Mouse (Mus musculus) limb, embryonic 12.5 days (tissue): ENCODE measurements around the gene Ptgs2. TPM values are rescaled to one million over a fixed set of nuclear protein-coding genes. Genes with fewer than 3 reads are reported as not detected.

Experiments
- ATAC-seq: fragments of 200-750 bp; cut with Nextera tagmentation; 2 replicates; pipeline ENCODE4 v1.8.0; 2017; ENCODE audit warnings: low read depth, moderate TSS enrichment; ENCODE audit not compliant: insufficient number of reproducible peaks, insufficient read depth, low FRiP score, low TSS enrichment
- H3K27ac ChIP-seq: fragments of 300-500 bp; sonication (generic); 2 replicates; pipeline ENCODE4 v1.5.1; 2016; ENCODE audit warnings: mild to moderate bottlenecking, moderate library complexity
- H3K27me3 ChIP-seq: fragments of 300-500 bp; sonication (generic); 2 replicates; pipeline ENCODE4 v1.6.1; 2016; ENCODE audit warnings: mild to moderate bottlenecking, moderate library complexity
- H3K36me3 ChIP-seq: fragments of 300-500 bp; sonication (generic); 2 replicates; pipeline ENCODE4 v1.6.1; 2016; ENCODE audit warnings: mild to moderate bottlenecking, moderate library complexity
- H3K4me1 ChIP-seq: fragments of 300-500 bp; sonication (generic); replicated peaks from 2 replicates; pipeline ENCODE4 v1.6.1; 2016
- H3K4me2 ChIP-seq: fragments of 300-500 bp; sonication (generic); 2 replicates; pipeline ENCODE4 v1.6.1; 2016; ENCODE audit warnings: mild to moderate bottlenecking, moderate library complexity
- H3K4me3 ChIP-seq: fragments of 300-500 bp; sonication (generic); replicated peaks from 2 replicates; pipeline ENCODE4 v1.5.1; 2016; ENCODE audit warnings: mild to moderate bottlenecking
- H3K9ac ChIP-seq: fragments of 300-500 bp; sonication (generic); replicated peaks from 2 replicates; pipeline ENCODE4 v1.6.1; 2016; ENCODE audit warnings: mild to moderate bottlenecking, moderate library complexity
- H3K9me3 ChIP-seq: fragments of 300-500 bp; sonication (generic); 2 replicates; pipeline ENCODE4 v1.6.1; 2016; ENCODE audit warnings: mild to moderate bottlenecking, moderate library complexity
- WGBS: fragments of 180-500 bp; shearing (Covaris S2); methylation state at CpG from one replicate; pipeline ENCODE4 v1.1.7; 2016; 5-methylcytosine and 5-hydroxymethylcytosine counted together
- polyA plus RNA-seq: library from polyadenylated mRNA; unstranded; fragments of >200 nt; fragmentation: Nextera tagmentation; extraction: Ambion mirVana; gene quantifications from 2 replicates; pipeline ENCODE4 v1.2.1, GENCODE M21; 2016

Gene Ptgs2
- polyA plus RNA-seq, 1 experiment from 2014 or later = 0.06 TPM

- Histone ChIP-seq H3K27me3 (no peaks in the 10 kb centered on the region), H3K36me3 (no peaks in the 10 kb centered on the region), H3K27ac (no peak overlapping the region), H3K4me3 (no peak overlapping the region), H3K9me3 (no peaks in the 10 kb centered on the region), H3K4me1 (no peaks in the 10 kb centered on the region), H3K9ac (no peak overlapping the region), H3K4me2 (no peak overlapping the region)
- WGBS = 84% methylated on average over 2 of the region's 2 CpGs
- no peak for ATAC-seq
Measured at GRCm38 (mm10) chr1:150109591-150109990, 9.8 kb downstream of the Ptgs2 start.

DNA sequence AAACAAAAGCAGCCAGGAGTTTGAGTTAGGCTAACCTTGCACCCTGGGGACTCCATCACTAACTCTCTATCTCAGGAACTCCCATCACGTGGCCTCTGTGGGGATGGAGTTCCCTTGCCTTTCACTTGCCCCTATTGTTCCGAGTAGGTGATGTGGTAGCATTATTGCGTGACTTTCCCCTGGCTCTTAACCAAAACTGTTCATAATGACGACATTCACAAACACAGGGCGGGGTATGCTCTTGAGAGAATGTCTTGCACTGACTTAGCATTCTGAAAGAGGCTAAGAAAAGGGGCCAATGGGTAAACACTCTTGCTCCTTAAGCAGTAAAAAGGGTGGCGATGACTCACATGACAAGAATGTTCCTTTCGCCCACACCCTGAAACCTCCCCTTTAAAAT is 15.5 kb downstream of the Ptgs2 start:
- Histone ChIP-seq H3K4me1 (no peaks in the 10 kb centered on the region), H3K9me3 (no peaks in the 10 kb centered on the region), H3K4me2 (no peak overlapping the region), H3K9ac (no peak overlapping the region), H3K36me3 (no peaks in the 10 kb centered on the region), H3K27ac (no peak overlapping the region), H3K27me3 (no peaks in the 10 kb centered on the region), H3K4me3 (no peak overlapping the region)
- no peak for ATAC-seq
- 73% methylated on average over 7 of the region's 7 CpGs for WGBS

- no peak for ATAC-seq
- Histone ChIP-seq H3K9ac (no peak overlapping the region), H3K4me3 (no peak overlapping the region), H3K9me3 (no peaks in the 10 kb centered on the region), H3K4me2 (no peak overlapping the region), H3K36me3 (no peaks in the 10 kb centered on the region), H3K4me1 (no peaks in the 10 kb centered on the region), H3K27me3 (no peaks in the 10 kb centered on the region), H3K27ac (no peak overlapping the region)
- 85% methylated on average over 5 of the region's 5 CpGs for WGBS
Measured at GRCm38 (mm10) chr1:150118352-150118751, 18.5 kb downstream of the Ptgs2 start.

DNA sequence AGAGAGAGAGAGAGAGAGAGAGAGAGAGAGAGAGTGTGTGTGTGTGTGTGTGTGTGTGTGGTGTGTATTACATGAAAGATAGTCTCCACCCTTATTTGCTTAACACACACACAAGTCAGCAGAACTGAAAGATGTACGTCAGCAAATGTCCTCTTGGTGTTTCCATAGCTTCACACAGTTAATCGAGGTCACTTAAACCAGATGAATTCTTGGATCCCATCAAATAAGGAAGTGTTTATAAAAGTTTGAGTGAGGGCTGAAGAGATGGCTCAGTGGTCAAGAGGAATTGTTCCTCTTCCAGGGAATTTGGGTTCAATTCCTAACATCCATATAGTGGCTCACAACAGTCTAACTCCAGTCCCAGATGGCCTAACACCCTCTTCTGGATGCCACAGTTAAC is 25.7 kb downstream of the Ptgs2 start:
- 90% methylated on average over 2 of the region's 2 CpGs for WGBS
- no peak for ATAC-seq
- no peaks in the 10 kb centered on the region for H3K27me3 ChIP-seq

GRCm38 (mm10) chr1:150130070-150130469 is 30.2 kb downstream of the Ptgs2 start:
- WGBS = 86% methylated on average over 6 of the region's 6 CpGs
- Histone ChIP-seq H3K27me3 (no peaks in the 10 kb centered on the region), H3K4me1 (no peaks in the 10 kb centered on the region; the same call in 1 of the 2 replicates)

More for the DNA sequence above, 25.7 kb downstream of the Ptgs2 start:
- Histone ChIP-seq H3K4me2 (no peak overlapping the region), H3K9me3 (0 out of 2 replicates have a peak, but pooled peaks cover 6% of the 10 kb centered on the region), H3K36me3 (no peaks in the 10 kb centered on the region), H3K9ac (no peak overlapping the region), H3K27ac (no peak overlapping the region), H3K4me1 (no peaks in the 10 kb centered on the region; the same call in 1 of the 2 replicates), H3K4me3 (no peak overlapping the region)

GRCm38 (mm10) chr1:150130586-150131275 is 30.9 kb downstream of the Ptgs2 start:
- H3K27me3 ChIP-seq = no peaks in the 10 kb centered on the region
- H3K4me3 ChIP-seq = no peak overlapping the region
- H3K9me3 ChIP-seq = 0 out of 2 replicates have a peak, but pooled peaks cover 6% of the 10 kb centered on the region
- H3K36me3 ChIP-seq = no peaks in the 10 kb centered on the region
- no peak overlapping the region for H3K4me2 ChIP-seq
- no peak overlapping the region for H3K9ac ChIP-seq
- no peak overlapping the region for H3K27ac ChIP-seq
- H3K4me1 ChIP-seq = no peaks in the 10 kb centered on the region; the same call in 1 of the 2 replicates
- no peak for ATAC-seq
- 54% methylated on average over 5 of the region's 5 CpGs for WGBS

More at GRCm38 (mm10) chr1:150130070-150130469, 30.2 kb downstream of the Ptgs2 start:
- Histone ChIP-seq H3K9me3 (0 out of 2 replicates have a peak, but pooled peaks cover 6% of the 10 kb centered on the region), H3K36me3 (no peaks in the 10 kb centered on the region), H3K4me3 (no peak overlapping the region), H3K9ac (no peak overlapping the region), H3K27ac (no peak overlapping the region), H3K4me2 (no peak overlapping the region)
- ATAC-seq = no peak

DNA sequence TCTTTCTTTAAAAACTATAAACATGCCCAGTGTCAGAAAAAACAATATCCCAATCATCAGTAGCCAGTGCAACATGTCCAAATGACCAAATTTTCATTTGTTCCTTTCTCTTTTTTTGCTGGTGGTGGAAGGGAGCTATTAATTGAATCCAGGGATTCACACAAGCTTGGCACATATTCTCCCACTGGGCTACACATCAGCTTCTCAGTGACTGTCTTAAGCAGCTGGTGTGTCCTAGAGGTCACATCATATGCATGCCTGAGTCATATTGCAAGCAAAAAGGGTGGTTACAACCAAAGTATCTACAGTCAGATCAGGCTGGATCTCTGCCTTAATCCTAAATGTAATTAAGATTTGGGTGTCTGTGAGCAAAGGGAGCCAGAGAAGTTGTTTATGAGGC is 35.5 kb downstream of the Ptgs2 start:
- no peaks in the 10 kb centered on the region for H3K9me3 ChIP-seq
- ATAC-seq = no peak
- no peak overlapping the region for H3K4me3 ChIP-seq
- no peaks in the 10 kb centered on the region for H3K36me3 ChIP-seq
- H3K27me3 ChIP-seq = no peaks in the 10 kb centered on the region
- H3K27ac ChIP-seq = no peak overlapping the region
- H3K9ac ChIP-seq = no peak overlapping the region
- H3K4me1 ChIP-seq = no peaks in the 10 kb centered on the region; the same call in 1 of the 2 replicates
- no peak overlapping the region for H3K4me2 ChIP-seq

- Histone ChIP-seq H3K4me1 (no peaks in the 10 kb centered on the region), H3K27me3 (no peaks in the 10 kb centered on the region), H3K9me3 (no peaks in the 10 kb centered on the region), H3K36me3 (no peaks in the 10 kb centered on the region), H3K9ac (no peak overlapping the region), H3K4me3 (no peak overlapping the region), H3K4me2 (no peak overlapping the region), H3K27ac (no peak overlapping the region)
- ATAC-seq = no peak
- WGBS = 88% methylated on average over 9 of the region's 9 CpGs
Measured at GRCm38 (mm10) chr1:150139730-150140129, 39.9 kb downstream of the Ptgs2 start.

DNA sequence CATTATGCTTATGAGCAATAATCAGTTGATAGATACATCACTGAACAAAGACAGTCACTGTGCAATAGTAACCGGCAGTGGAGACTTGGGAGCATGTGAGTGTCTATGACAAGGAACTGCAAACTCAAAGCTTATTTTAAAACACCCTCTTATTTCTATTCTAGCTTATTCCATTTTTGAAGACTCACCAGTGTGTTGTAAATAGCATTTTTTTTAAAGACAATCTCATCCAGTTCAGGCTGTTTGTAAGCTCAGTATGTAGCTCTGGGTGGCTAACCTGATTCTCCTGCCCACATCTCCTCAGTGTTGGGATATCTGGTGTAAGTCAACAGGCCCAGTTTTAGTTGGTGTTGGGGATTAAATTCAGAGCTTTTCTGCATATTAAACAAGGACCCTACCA is 42.1 kb downstream of the Ptgs2 start:
- H3K4me3 ChIP-seq = no peak overlapping the region
- H3K27me3 ChIP-seq = no peaks in the 10 kb centered on the region
- no peak for ATAC-seq
- no peak overlapping the region for H3K4me2 ChIP-seq
- no peak overlapping the region for H3K27ac ChIP-seq
- H3K36me3 ChIP-seq = no peaks in the 10 kb centered on the region
- no peaks in the 10 kb centered on the region for H3K4me1 ChIP-seq
- H3K9ac ChIP-seq = no peak overlapping the region
- 82% methylated on average over 1 of the region's 1 CpGs for WGBS
- no peaks in the 10 kb centered on the region for H3K9me3 ChIP-seq

- ATAC-seq = no peak
- Histone ChIP-seq H3K36me3 (no peaks in the 10 kb centered on the region), H3K4me3 (no peak overlapping the region), H3K4me1 (no peaks in the 10 kb centered on the region), H3K4me2 (no peak overlapping the region), H3K9ac (no peak overlapping the region), H3K27me3 (no peaks in the 10 kb centered on the region), H3K9me3 (no peaks in the 10 kb centered on the region), H3K27ac (no peak overlapping the region)
- 82% methylated on average over 1 of the region's 1 CpGs for WGBS
Measured at GRCm38 (mm10) chr1:150143578-150143977, 43.7 kb downstream of the Ptgs2 start.

- 93% methylated on average over 8 of the region's 8 CpGs for WGBS
- no peaks in the 10 kb centered on the region for H3K27me3 ChIP-seq
- H3K4me2 ChIP-seq = no peak overlapping the region
- ATAC-seq = no peak
- H3K36me3 ChIP-seq = no peaks in the 10 kb centered on the region
- H3K4me3 ChIP-seq = no peak overlapping the region
- H3K9me3 ChIP-seq = no peaks in the 10 kb centered on the region
- H3K27ac ChIP-seq = no peak overlapping the region
- no peaks in the 10 kb centered on the region for H3K4me1 ChIP-seq
- no peak overlapping the region for H3K9ac ChIP-seq
Measured at GRCm38 (mm10) chr1:150145049-150145448, 45.2 kb downstream of the Ptgs2 start.

DNA sequence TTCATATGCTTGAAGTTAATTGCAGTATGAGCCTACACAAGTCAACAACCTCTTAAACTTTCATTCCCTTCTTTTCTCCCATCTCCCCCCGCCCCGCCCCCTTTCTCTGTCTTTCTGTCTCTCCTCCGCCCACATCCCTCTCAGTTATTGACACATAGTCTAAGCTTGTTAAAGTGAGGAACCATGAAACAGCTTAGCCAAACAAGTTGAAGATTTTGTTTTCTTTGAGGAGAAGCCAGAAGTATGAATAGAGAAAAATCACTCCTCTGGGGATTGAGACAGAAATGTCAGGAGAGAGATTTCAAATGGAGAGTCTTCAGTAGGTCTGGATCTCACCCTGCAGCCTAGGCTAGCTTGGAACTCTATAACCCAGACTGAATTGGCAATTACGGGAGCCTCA is 47.4 kb downstream of the Ptgs2 start:
- Histone ChIP-seq H3K27ac (no peak overlapping the region), H3K9me3 (no peaks in the 10 kb centered on the region), H3K4me2 (no peak overlapping the region), H3K9ac (no peak overlapping the region), H3K4me3 (no peak overlapping the region), H3K27me3 (no peaks in the 10 kb centered on the region), H3K36me3 (no peaks in the 10 kb centered on the region), H3K4me1 (no peaks in the 10 kb centered on the region)
- no peak for ATAC-seq
- 90% methylated on average over 4 of the region's 4 CpGs for WGBS
